Mouse (Mus musculus): ENCODE data around the gene Slc22a12.

The Slc22a12 gene

DNA sequence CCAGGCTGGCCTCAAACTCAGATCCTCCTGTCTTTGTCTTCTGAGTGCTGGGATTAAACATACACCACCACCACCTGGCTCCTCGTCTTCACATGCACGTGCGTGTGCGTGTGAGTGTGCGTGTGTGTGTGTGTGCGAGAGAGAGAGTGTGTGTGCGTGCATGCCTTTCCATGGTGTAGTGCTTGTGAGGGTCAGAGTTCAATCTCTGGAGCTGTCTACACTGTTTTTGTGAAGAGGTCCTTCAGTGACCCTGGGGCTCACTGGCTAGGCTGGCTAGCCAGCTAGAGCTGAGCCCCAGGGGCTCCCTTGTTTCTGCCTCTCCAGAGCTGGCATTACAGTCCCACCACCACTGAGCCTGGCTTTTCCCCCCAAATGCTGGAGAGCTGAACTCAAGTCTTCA lies 1.3 kb downstream of the Slc22a12 start:
- DNase-seq (ENCODE audit: extremely low read depth, low read depth) = no peak

DNA sequence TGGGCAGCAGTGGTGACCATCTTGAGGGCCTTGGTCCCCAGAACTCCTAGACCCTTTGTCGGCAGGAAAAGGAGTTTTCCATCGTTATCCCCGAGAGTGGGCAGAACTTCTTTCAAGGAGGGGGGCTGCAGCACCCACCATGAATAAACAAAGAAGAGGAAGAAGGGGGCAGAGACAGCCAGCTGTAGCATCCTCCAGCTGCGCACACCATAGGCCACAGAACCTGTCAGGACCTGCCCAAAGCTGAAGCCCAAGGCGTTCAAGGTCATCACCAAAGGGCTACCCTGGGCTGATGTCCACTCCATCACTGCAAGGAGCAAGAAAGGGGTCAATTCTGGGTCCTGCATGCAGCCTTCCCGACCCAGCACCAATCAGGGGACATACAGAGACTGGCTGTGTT lies 2.6 kb downstream of the Slc22a12 start:
- DNase-seq (ENCODE audit: extremely low read depth, low read depth) = no peak

- DNase-seq (ENCODE audit: extremely low read depth, low read depth) = no peak
Measured at GRCm38 (mm10) chr19:6539592-6539991, 3.2 kb downstream of the Slc22a12 start.

DNA sequence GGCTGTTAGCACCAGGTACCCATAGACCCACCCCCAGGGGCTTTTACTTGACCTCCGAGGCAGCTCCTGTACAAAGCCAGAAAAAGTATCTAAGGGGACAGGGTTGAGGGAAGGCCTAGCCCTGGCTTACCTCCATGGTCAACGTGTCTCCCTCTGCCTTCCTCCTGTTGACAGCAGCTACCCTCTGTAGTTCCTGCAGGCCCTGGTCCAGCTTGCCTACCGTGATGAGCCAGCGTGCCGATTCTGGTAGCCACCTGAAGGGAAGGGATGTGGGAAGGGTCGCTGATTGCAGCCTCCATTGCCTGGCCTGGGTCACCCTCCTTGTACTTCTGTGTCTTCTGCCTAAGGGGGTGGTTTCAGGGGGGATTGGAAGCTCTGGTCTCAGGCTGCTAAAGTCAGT lies 4.3 kb downstream of the Slc22a12 start:
- DNase-seq (ENCODE audit: extremely low read depth, low read depth) = no peak

DNA sequence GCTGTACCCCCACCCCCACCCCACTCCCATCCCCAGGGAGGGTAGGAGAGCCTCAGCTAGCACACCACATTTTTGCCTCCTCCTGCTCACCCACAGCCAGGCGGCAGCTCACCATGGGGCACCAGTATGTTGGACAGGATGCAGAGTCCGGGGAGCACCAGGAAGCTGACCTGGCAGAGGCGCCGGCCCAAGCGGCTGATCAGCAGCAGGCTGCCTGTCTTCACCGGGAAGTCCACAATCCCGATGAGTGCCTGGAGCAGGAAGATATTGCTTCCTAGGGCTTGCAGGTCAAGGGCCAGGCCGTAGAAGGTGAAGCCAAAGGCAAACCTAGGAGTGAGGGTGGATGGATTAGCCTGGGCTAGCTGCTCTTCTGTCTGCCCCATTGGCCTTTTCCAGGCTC lies 5.3 kb downstream of the Slc22a12 start:
- no peak for DNase-seq (ENCODE audit: extremely low read depth, low read depth)

DNA sequence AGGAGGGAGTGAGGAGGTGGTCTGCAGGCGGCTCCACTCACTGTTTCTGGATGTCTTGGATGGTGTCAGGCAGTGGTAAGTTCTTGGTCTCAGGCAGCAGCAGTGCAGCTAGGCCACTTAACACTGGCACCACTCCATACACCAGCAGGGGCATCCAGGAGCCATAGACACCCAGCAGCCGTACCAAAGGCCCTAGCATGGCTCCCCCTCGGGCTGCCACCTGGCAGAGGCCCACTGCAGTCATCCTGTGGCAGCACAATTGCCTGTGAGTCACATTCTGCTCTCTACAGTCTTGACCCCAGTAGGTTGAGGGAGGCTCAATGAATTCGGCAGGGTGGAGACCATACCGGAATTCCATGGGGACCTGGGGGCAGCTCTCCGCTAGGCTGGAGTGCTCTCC lies 6.1 kb downstream of the Slc22a12 start:
- DNase-seq (ENCODE audit: extremely low read depth, low read depth) = no peak

DNA sequence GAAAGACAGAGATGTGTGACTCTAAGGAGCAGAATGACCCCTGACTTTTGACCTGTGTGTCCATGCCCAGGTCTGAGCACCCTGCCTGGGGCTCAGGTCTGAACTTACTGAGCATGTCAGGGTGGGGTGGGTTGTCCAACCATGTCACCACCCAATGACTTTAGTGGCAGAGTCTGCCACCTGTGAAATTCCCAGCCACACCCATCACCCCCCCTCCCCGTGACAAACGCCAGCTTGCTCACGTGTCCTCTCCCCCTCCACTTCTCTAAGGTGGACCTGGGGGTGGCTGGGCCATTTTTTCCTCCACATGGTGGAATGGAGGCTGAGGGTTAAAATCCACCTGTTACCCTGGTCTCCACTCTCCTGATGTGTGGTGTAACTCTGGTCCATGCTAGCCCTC lies 6.6 kb downstream of the Slc22a12 start:
- DNase-seq (ENCODE audit: extremely low read depth, low read depth) = no peak

- DNase-seq (ENCODE audit: extremely low read depth, low read depth) = no peak
Measured at GRCm38 (mm10) chr19:6534118-6534415, 8.8 kb downstream of the Slc22a12 start.

GRCm38 (mm10) chr19:6533290-6534117 lies 9.3 kb downstream of the Slc22a12 start:
- no peak for DNase-seq (ENCODE audit: extremely low read depth, low read depth)

- no peak for DNase-seq (ENCODE audit: extremely low read depth, low read depth)
Measured at GRCm38 (mm10) chr19:6532656-6533055, 10.2 kb downstream of the Slc22a12 start.

DNA sequence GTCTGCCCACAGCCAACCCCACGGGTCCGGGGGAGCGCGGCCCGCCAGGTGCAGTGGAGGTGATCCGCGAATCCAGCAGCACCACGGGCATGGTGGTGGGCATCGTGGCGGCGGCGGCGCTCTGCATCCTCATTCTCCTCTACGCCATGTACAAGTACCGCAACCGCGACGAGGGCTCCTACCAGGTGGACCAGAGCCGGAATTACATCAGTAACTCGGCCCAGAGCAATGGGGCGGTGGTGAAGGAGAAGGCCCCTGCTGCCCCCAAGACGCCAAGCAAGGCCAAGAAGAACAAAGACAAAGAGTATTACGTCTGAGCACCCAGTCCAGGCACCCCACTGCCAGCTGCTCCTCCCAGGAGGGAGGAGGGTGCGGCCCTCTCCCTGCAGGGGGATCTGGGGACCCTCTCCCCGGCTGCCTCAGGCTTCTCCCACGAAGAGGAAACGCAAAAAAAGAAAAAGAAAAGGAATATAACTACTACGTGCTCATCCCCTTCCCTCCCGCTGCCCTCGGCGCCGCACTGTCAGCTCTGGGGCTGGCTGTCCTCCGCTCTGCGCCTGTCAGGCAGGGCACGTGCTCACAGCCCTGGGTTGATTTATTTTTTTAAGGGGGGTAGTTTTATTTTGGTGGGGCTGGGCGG lies 10.9 kb downstream of the Slc22a12 start:
- DNase-seq (ENCODE audit: extremely low read depth, low read depth) = no peak

DNA sequence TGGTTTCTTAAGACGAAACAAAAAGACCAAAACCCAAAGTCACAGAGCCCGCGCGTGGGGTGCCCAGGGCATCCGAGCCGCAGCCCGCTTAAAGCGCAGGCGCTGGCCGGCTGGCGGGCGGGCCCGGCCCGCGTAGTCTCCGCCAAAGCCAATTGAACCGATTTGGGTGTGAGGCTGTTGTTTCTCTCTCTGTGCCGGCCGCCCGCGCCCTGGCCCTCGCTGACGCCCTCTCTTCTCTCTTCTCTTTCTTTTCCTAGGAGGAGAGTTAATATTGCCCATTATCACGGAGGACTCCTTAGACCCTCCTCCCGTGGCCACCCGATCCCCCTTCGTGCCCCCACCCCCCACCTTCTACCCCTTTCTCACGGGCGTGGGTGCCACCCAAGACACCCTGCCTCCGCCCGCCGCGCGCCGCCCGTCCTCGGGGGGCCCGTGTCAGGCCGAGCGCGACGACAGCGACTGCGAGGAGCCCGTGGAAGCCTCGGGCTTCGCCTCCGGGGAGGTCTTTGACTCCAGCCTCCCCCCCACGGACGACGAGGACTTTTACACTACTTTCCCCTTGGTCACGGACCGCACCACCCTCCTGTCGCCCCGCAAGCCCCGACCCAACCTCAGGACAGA lies 11.7 kb downstream of the Slc22a12 start:
- no peak for DNase-seq (ENCODE audit: extremely low read depth, low read depth)

- no peak for DNase-seq (ENCODE audit: extremely low read depth, low read depth)
Measured at GRCm38 (mm10) chr19:6530359-6530758, 12.5 kb downstream of the Slc22a12 start.

- DNase-seq (ENCODE audit: extremely low read depth, low read depth) = no peak
Measured at GRCm38 (mm10) chr19:6529265-6529985, 13.4 kb downstream of the Slc22a12 start.

- DNase-seq (ENCODE audit: extremely low read depth, low read depth) = no peak
Measured at GRCm38 (mm10) chr19:6527839-6528531, 14.8 kb downstream of the Slc22a12 start.

- no peak for DNase-seq (ENCODE audit: extremely low read depth, low read depth)
Measured at GRCm38 (mm10) chr19:6527439-6527838, 15.4 kb downstream of the Slc22a12 start.

- DNase-seq (ENCODE audit: extremely low read depth, low read depth) = no peak
Measured at GRCm38 (mm10) chr19:6526010-6526409, 16.8 kb downstream of the Slc22a12 start.

- DNase-seq (ENCODE audit: extremely low read depth, low read depth) = no peak
Measured at GRCm38 (mm10) chr19:6525023-6525422, 17.8 kb downstream of the Slc22a12 start.

DNA sequence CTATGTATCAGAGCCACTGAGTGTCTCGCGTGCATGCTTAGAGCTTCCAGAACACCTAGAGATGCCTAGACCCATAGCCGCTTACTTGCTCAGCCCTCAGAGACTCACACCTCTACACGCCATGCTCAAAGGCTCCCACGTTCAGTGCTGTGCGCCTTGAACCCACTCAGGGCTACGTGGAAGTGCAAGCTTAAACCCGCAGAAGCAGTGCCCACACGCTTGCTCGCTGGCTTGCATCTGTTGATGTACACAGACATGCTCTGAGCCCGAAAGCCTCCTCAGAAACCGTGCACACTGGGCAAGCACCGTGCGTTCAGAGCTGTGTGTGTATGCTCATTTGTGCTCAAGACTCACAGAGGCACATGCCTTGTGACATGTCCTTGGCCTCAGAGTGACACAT lies 20.5 kb downstream of the Slc22a12 start:
- no peak for DNase-seq (ENCODE audit: extremely low read depth, low read depth)

GRCm38 (mm10) chr19:6521630-6522029 lies 21.2 kb downstream of the Slc22a12 start:
- DNase-seq (ENCODE audit: extremely low read depth, low read depth) = no peak

GRCm38 (mm10) chr19:6519483-6519882 lies 23.3 kb downstream of the Slc22a12 start:
- DNase-seq (ENCODE audit: extremely low read depth, low read depth) = no peak
